Mouse (Mus musculus): Measurements from ENCODE around the gene Hoxa11.

The Hoxa11 gene

GRCm38 (mm10) chr6:52247766-52248637 is 2.4 kb upstream of the Hoxa11 start:
- DNase-seq (ENCODE audit: low spot score) = no peak

DNA sequence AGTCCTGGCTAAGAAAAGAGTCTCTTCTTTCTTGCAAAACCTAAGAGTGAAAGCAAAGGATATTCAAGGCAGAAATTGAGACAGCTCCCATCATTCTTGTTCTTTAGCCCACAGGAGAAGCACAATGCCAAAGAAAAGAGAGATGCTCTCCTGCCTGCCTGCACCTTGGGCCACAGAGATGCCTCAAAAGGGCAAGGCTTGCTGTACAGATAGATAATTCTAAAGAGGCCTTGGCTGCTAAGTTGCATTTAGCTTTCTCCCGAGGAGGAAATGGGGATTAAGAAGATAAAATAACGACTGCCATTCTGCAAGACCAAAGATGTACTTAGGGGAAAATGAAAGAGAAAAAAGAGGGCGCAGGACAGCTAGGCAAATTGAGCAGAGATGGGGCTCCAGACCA is 1.3 kb upstream of the Hoxa11 start:
- no peak for DNase-seq (ENCODE audit: low spot score)

DNA sequence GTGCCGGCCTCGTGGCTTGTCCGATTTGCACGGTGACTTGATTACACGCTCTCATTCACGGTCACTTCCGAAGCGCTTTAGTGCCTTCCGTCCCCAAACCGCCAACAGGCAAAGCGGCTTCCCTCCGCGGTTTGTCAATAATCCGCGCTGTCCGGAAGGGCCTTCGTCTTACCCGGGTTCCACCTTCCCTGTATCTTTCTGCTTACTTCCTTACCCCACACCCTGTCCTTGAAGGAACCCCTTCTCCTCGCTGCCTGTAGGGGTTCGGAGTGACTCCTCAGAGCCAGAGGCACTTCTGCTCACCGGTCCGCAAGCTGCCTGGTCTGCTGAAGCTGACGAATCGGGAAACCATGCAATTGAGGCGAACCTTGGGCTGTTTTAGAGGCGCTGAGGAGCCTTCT is 793 bp upstream of the Hoxa11 start:
- no peak for DNase-seq (ENCODE audit: low spot score)

DNA sequence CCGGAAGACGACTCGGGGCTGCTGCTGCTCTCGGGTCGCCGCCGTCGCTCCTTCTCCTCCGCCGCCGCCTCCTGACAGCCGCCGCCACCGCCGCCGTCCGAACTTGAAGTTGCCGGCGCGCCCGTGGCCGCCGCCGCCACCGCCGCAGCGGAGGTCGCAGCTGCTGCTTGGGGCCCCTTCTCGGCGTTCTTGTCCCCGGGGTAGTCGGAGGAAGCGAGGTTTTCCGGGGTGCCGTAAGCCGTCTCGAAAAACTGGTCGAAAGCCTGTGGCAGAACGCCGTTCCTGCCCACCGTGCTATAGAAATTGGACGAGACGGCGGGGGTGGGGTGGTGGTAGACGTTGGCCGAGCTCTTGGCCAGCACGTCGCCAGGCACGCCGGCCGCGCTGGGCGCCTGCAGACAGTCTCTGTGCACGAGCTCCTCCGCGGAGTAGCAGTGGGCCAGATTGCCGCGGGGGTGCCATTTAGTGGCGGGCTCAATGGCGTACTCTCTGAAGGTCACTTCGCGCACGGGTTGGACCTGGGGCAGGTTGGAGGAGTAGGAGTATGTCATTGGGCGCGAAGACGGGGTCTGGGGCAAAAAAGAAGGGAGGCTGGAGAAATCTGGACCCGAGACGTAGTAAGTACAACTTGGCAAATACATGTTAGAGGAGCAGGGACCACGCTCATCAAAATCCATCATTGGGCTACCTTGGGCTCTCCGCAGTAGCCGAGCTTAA is 412 bp downstream of the Hoxa11 start:
- no peak for DNase-seq (ENCODE audit: low spot score)

- DNase-seq (ENCODE audit: low spot score) = no peak
Observed at GRCm38 (mm10) chr6:52244471-52245039, 1.1 kb downstream of the Hoxa11 start.

GRCm38 (mm10) chr6:52243681-52244121 is 1.9 kb downstream of the Hoxa11 start:
- no peak for DNase-seq (ENCODE audit: low spot score)

GRCm38 (mm10) chr6:52242801-52243332 is 2.7 kb downstream of the Hoxa11 start:
- no peak for DNase-seq (ENCODE audit: low spot score)

- DNase-seq (ENCODE audit: low spot score) = no peak
Observed at GRCm38 (mm10) chr6:52241001-52241621, 4.5 kb downstream of the Hoxa11 start.

DNA sequence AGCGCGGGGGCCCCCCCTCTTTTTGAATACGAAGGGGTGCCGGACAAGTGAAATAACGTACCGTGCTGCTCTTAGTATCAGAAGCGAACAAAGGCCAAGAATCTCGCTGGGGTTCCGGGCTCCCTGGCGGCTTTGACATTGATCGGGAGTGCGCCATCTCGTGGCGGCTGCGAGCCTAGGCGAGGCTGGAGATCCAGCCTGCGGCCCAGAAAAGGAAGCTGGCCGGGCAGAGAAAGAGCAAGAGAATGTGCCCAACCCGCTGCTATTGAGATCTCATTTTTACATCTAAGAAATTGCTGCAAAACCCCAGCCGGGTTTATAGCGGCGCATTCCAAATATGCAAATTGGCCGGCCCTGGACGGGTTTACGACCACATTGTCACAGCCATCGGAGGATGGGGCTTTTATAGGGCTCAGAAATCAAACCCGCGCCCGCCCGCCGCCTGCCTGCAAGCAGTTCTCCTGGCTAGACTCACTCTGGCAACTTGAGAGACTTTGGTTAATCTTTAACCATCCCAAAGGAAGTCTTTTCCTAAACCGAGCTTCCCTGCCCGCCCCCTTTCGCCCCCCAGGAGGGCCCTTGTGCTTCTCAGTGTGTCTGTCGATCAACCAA is 5.1 kb downstream of the Hoxa11 start, which contains the start of gene Hoxa10:
Gene Hoxa10, minus strand, starts transcription at position 466 of the 612 bp plus-strand sequence.
- DNase-seq (ENCODE audit: low spot score) = peak; percentile 94

DNA sequence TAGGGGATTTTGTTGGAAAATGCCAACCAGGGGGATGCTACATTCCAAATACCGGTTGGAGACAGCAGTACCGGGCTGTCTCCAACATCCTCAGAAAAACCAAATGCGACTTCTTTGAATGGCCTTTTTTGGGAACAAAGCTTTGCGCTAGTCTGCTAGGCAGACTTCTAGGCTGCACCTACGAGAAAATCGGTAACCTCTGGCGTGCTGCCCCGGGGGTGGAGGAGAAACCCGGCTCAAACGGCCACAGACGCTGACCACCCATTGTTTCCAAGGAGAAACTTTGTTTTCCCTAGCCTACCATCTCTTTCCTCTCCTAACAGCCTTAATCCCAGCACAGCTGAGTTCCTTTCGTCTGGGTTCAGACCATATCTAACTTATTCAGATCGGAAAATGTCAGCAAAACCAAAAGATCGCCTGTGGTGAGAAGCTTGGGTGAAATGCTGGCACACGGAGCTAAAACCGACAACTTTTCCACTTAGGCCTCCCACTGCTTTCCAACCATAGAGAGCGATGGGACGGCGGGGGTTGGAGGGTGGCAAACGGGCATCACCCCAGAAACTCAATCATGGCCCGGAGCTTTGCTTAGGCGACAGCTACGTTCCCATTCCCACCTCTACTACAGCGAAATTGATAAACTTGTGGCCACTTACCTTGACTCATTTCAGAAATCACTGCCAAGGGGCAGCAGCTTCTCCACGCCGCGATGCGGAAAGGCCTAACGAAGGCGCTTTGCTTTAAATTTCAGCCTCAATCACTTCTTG is 5.8 kb downstream of the Hoxa11 start:
- DNase-seq (ENCODE audit: low spot score) = no peak

DNA sequence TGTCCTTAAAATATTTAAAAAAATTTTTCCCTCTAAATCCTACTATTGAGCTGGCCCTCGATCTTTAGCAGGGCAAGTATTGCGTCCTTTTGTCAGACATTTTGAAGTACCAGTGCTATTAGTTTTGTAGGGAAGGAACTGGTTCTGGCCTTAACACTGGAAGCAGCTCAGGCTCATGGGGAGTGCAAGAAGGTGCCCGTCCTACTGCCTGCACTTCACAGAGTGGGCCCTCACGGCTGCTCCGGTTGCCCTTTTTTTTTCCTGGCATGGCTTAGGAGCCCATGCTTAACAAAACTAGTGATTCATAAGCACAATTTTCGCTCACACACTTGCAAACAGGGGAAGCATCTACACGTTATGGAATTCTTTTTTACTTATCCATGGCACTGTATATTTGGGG is 6.6 kb downstream of the Hoxa11 start:
- DNase-seq (ENCODE audit: low spot score) = no peak

GRCm38 (mm10) chr6:52238155-52238545 is 7.5 kb downstream of the Hoxa11 start:
- no peak for DNase-seq (ENCODE audit: low spot score)

- no peak for DNase-seq (ENCODE audit: low spot score)
Observed at GRCm38 (mm10) chr6:52237346-52238154, 8.1 kb downstream of the Hoxa11 start.

- DNase-seq (ENCODE audit: low spot score) = no peak
Observed at GRCm38 (mm10) chr6:52236806-52237205, 8.8 kb downstream of the Hoxa11 start.

DNA sequence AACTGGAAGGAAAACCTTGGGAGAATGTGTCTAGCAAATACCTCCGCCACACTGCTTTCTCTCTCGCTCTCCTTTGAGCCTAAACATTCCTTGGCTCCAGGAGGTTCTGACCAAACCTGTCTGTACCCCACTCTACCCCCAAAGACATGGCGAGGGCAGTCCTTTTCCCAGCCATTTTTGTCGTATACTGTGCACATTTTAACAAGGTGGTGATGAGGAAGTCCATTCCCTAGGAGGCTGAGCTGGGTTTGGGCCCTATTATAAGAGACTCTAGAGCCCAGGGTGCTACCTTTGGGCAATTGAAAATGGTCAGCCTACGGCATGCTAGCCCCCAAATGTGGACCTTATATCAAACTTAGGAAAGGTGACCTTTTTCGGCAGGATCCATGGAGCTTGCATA is 9.7 kb downstream of the Hoxa11 start:
- no peak for DNase-seq (ENCODE audit: low spot score)

GRCm38 (mm10) chr6:52235267-52235666 is 10.3 kb downstream of the Hoxa11 start:
- DNase-seq (ENCODE audit: low spot score) = no peak

DNA sequence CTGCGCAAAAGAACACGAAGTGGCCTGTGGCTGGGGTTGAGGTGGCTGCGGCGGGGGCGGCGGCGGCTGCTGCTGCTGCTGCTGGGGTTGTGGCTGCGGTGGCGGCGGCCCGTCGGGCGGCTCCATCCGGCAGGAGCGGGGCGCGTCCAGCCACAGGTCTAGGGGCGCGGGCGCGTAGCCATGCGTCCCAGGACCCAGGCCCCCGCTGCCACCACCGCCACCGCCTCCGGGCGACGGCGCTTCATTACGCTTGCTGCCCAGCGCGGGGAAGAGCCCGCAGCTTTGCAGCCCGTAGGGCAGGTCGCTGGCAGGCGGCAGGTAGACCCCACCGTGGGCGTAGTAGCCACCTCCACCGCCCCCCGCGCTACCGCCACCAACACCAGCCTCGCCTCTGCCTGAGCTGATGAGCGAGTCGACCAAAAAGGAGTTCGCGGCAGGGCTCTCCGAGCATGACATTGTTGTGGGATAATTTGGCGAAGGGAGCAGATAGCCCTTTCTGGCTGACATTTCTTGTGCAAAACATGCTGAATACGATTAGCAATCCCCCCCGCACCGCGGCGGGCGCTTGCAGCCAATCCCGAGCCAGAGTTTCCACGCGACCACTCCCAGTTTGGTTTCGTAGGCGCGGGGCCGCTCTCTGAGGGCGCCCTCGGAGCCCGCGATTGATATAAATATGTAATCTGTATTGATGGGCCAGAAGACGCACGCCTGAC is 11.0 kb downstream of the Hoxa11 start:
- DNase-seq (ENCODE audit: low spot score) = no peak

- DNase-seq (ENCODE audit: low spot score) = no peak
Observed at GRCm38 (mm10) chr6:52233546-52234427, 11.8 kb downstream of the Hoxa11 start.

Data from embryo, embryonic 10.5 days (tissue).